Mouse (Mus musculus) forelimb bud, embryonic 11.5 days (tissue): ENCODE data around the gene Tbc1d23.
"Not testable (repeated sequence)": the region's sequence is repeated elsewhere in the genome, so short reads cannot be mapped to it uniquely, and the experiment has no call there.

ENCODE experiments used
- DNase-seq: peaks from one replicate; pipeline ENCODE4 v3.0.0-alpha.2; 2012; ENCODE audit warnings: low read depth, low spot score

The Tbc1d23 gene

DNA sequence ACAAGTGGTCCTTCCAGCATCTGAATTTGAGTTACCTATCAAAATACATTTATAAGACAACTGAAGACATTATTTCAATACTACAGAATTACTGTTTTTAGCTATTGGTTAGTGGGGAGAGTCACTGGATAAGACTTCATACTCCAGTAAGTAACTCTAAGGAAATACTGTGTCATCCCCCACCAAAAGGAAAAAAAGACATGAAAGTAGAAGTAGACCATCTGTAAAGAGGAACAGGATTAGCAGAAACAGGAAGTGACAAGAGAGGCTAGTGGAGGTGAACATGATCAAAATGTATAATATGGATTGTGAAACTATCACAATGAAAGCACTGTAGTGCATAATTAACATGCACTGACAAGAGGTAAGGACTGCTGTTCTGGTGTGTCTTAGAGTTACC is 15.3 kb downstream of the Tbc1d23 start:
- DNase-seq: no peak

DNA sequence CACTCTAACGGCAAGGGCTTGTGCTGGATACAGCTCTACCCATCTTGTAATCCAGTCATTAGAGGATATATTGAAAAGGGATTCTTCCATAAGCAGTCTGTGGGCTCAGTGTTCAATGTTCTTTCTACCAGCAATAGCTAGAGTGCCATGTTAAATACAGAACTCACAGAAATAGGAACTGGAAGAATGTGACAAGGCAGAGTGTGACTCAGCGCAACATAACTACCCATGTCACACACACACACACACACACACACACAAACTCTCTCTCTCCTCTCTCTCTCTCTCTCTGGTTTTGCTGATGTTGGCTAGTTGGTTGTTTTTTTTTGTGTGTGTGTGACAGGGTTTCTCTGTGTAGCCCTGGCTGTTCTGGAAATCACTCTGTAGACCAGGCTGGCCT is 20.3 kb downstream of the Tbc1d23 start:
- DNase-seq: no peak

DNA sequence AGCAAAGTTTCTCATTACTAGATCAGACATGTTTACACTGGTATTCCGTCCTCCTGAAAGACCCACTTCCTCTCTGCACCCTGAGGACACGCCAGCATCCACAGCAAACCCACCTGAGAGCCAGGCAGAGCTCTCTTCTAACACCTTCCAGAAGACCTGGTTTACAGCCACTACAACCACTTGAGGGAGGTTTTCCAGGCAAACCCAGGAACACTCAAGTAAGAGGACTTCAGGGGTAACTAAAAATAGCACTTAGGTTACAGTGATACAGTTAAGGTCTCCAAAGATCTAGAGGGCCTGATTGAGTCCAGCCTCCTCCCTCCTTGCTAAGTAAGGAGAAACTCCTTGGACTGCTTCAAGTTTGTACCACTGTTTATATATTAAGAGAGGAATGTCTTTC is 23.0 kb downstream of the Tbc1d23 start:
- no peak for DNase-seq

DNA sequence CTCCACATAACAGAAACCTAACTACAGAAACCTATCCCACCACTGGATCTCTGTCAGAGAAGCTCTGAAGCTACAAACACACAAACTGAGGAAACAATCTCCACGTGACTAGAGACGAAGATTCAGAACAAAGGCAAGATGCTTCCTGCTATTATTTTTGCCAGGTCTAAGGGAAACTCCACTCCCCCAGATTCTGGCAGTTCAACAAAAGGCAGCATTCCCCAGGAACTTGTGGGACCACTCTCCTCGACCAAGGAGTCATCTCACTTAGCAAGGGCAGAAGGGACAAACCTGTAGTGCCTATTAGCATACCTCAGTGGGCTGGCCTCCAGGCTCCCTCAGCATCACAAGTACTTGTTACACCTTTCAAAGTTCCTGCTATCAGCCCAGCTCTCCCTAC is 34.0 kb downstream of the Tbc1d23 start:
- no peak for DNase-seq

GRCm38 (mm10) chr16:57196590-57196989 is 34.7 kb downstream of the Tbc1d23 start:
- no peak for DNase-seq

DNA sequence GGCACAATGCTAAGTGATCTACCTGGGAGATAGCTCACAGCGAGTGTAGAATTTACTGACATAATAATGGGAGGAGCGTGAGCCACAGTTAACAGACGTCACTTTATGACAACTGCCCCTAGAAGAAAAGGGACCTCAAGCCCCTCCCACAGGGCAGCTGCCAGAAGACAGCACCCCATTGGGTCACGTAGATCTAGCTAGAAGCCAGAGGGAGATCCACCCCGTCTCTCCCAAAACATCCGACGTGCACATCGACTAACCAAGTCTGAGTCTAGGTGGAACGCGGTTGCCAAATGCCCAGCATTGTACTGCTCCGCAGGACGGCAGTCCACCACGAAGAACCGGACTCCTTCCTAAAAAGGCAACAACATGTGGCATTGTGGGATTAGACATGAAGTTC is 40.1 kb downstream of the Tbc1d23 start:
- DNase-seq: no peak

- DNase-seq: no peak
Measured at GRCm38 (mm10) chr16:57190390-57190789, 40.9 kb downstream of the Tbc1d23 start.

GRCm38 (mm10) chr16:57189493-57189892 is 41.8 kb downstream of the Tbc1d23 start:
- DNase-seq: no peak

GRCm38 (mm10) chr16:57186618-57187017 is 44.7 kb downstream of the Tbc1d23 start:
- no peak for DNase-seq

GRCm38 (mm10) chr16:57182037-57182436 is 49.3 kb downstream of the Tbc1d23 start:
- DNase-seq: no peak

- DNase-seq: no peak
Measured at GRCm38 (mm10) chr16:57181180-57181579, 50.1 kb downstream of the Tbc1d23 start.

DNA sequence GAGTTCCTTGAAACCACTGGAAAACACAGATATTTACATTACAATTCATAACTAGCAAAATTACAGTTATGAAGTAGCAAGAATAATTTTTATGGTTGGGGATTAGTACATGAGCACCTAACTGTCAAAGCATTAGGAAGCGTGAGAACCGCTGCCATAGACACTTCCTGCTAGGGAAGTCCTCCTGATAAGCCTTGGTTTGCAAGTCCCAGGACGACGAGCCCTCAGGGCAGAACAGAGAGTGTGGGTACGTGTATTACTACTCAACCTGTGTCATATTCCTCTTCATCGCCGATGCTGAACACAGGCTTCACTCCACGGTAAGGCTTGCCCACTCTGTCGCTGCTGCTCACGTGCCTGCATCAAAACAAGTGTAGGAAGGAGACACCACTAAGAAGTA is 53.6 kb downstream of the Tbc1d23 start:
- DNase-seq: no peak

DNA sequence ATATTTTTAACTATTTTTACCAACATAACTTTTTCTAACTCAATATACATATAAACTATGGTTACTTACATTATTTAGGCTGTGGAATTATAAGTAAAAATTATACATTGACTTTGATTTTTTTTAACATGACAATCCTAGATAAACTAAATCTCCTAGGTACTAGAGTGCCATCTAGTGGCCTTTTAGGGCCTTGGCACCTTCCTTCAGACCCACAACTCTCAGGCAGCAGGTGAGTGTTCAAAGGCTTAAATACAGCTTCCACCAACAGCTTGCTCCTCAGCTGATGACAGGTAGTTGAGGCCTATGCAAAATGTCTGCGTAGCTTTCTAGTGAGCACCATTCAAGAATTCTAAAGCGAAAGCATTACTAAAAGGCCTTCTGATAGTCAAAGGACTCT is 54.0 kb downstream of the Tbc1d23 start:
- peak; percentile 37 for DNase-seq

DNA sequence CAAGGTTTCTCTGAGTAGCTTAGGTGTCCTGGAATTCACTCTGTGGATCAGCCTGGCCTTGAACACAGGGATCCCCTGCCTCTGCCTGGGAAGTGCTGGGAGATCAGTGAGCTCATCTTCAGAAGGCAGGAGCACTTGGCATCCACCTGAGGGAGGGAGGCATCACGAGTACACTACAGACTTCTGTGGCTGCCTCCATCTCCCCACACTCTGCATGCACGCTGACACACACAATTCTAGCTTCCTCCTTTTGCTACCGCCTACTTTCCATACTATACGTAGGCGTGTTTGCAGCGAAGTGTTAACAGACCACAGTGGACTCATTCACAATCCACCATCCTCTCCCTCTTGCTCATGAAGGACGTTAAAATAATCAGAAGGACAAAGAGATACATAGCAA is 55.0 kb downstream of the Tbc1d23 start:
- no peak for DNase-seq

GRCm38 (mm10) chr16:57175751-57176150 is 55.6 kb downstream of the Tbc1d23 start:
- DNase-seq: no peak

- DNase-seq: not testable (repeated sequence)
Measured at GRCm38 (mm10) chr16:57174480-57174879, 56.8 kb downstream of the Tbc1d23 start.

DNA sequence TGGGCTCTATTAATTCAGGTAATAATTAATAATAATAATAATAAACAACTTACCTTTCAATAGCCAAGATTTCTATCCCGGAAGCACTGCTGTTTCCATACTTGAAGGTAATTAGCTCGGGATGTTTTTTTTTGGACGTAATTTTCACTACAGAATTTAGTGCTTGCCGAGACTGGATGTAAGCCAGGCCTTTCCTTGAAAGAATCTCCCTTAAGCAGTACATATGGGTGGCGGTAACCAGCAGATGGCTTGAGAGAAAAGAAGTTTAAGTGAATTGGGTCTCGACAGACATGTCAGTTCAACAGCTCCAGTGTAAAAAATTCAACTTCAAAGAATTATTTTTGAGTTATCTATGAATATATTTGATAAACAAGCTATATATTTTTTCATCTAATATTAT is 59.7 kb downstream of the Tbc1d23 start:
- DNase-seq: no peak

DNA sequence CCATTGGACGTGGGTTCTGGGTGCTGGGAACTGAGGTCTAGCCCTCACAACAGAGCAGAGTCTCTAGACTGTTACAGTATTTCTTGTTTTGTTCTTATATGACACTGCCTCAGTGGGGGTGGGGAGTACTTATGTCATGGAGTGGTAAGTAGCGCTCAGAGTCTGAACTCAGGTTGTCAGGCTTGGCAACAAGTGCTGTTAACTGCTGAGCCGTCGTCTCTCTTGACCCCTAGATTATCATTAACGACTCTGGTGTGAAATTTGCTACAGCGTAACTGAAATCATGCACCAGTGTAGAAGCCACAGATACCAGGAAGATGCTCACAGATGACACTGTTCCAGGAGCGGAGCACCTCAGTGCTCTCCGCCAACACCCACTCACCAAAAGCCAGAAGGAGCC is 60.1 kb downstream of the Tbc1d23 start:
- no peak for DNase-seq

DNA sequence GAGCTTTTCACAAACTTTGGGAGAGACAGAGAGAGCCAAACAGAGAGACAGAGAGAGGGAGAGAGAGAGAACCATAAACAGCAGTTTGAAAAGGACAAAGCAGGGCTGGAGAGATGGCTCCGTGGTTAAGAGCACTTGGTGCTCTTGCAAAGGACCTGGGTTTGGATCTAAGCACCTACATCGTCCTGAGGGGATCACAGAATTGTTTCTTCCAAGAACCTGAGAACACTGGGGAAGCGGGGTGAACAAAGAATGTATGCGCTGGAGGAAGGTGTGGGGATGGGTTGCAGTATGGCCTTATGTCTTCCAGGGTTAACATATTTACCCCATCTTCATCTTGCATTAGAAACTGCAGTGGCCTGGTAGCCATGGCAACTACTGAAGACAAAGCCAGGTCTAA is 63.1 kb downstream of the Tbc1d23 start:
- DNase-seq: no peak

- DNase-seq: no peak
Measured at GRCm38 (mm10) chr16:57167514-57167912, 63.8 kb downstream of the Tbc1d23 start.

DNA sequence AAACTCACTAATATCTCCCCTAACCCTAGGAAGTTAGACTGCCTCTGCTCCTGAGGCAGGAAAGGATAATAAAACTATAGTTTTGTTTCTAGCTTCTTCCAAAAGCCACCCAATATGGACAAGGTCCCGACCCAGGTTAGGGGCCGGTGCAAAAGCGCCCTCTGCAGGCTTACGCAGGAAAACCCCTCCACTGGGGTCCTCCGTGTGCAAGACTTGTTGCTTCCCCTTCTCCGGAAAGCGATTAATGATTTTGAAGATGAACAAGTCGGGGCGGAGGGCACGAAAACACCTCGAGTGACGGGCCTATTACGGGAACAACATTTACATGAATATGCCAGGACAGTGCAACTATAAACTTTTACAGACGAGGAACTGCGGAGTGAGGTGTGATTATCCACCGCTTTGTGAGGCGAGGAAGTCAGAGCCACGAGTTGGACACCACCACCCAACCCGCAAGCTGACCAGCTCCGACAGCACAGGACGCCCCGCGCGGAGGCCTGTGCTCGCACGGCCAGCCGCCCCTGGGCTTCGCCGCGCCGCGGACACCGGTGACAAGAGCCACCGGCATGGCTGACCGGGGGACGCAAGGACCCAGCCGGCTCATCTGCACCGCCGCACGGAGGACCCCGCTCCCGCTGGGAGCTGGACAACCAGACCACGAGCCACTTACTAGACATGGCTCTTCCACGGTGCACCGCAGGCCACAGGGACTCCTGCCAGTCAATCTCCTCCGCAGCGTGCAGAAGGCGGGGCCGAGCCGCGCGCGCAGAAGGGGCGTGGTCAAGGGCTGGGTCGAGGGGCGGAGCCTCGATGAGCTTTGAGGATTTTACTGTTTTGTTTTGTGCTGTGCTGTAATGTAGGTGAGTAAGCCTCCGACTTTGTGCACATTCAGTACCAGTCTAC is 64.4 kb downstream of the Tbc1d23 start, which contains the start of gene Nit2:
Gene Nit2, minus strand, starts transcription at position 731 of the 903 bp plus-strand sequence.
- peak; percentile 85 for DNase-seq

GRCm38 (mm10) chr16:57166086-57166485 is 65.2 kb downstream of the Tbc1d23 start:
- DNase-seq: no peak

DNA sequence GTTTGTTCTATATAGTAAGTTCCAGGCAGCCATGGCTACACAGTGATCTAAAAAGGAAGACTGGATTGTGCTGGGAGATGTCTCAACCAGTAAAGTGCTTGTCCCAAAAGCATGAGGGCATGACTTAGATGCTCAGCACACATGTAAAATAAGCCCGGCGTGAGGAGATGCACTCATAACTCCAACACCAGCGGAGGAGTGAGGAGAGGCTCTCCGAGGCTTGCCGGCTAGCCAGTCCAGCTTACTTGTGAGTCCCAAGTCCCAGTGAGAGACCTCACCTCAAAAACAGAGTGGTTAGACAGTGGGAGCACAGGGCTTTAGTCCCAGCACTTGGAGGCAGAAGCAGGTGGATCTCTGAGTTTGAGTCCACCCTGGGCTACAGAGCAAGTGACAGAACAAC is 66.1 kb downstream of the Tbc1d23 start:
- no peak for DNase-seq

GRCm38 (mm10) chr16:57163694-57164093 is 67.6 kb downstream of the Tbc1d23 start:
- DNase-seq: no peak
